Mouse (Mus musculus) ovary, postnatal 14 days (tissue): ENCODE measurements around the gene Sdr39u1.

Experiments
- DNase-seq: peaks from one replicate; pipeline ENCODE4 v3.0.0; 2022; ENCODE audit warnings: low spot score

Gene Sdr39u1

DNA sequence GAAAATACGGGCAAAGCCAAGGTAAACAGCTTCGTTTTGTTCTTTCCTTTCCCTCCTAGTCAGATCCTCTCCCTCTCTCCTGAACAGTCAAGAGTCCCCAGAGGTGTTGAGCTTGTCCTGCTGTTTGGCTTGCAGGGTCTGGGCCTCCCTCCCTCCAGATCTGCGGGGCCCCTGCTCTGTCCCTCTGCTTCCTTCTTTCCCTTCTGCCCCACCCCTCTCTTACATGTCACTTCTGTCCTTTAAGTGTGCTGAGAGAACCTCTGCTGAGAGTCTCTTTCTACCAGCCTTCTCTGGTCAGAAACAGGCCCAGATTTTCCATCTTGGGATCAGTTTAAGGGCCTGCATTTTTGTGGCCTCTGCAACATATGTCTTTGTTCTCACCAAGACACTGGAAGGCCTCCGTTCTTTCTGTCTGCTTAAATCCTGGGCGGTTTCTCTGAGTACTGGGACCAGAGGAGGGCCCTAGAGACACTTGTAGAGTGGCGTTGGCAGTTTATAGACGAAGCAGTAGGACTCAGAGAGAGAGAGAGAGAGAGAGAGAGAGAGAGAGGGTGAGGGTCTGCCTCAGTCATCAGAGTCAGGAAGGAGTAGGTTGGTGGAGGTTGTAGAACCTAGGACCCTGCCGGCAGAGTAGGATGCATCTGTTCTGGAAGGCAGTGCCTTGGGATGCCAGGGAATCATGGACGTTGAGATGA lies 45.5 kb downstream of the Sdr39u1 start:
- no peak for DNase-seq

GRCm38 (mm10) chr14:55853621-55854285 lies 46.3 kb downstream of the Sdr39u1 start, which contains the start of gene Nynrin:
Gene Nynrin (plus strand): TSS chr14:55854010.
- peak; percentile 64 for DNase-seq

- no peak for DNase-seq
Observed at GRCm38 (mm10) chr14:55852646-55853551, 47.2 kb downstream of the Sdr39u1 start.

- no peak for DNase-seq
Observed at GRCm38 (mm10) chr14:55850885-55851284, 49.2 kb downstream of the Sdr39u1 start.
